8 mouse cellular contexts compared by ENCODE assay signal in genomic region chr9:105395218-105395627, GRCm38 (mm10). TPM values are rescaled to one million over a fixed set of nuclear protein-coding genes. Genes with fewer than 3 reads are reported as not detected.
DNase-seq lines count a peak whose midpoint lies in the region; ATAC-seq lines count a peak whose summit lies in the region.

TSS of gene Aste1 (plus strand) at chr9:105395392.
TSS of gene Nek11 (minus strand) at chr9:105395524.

- DNase-seq in adipocyte (ENCODE audit: low spot score) = peak; percentile 94
- DNase-seq in embryo, embryonic 10 days (ENCODE audit: low spot score) = peak; percentile 99
- peak; percentile 94 for DNase-seq in gastrocnemius, postnatal 10 days
- DNase-seq in induced T-regulatory cell, adult 2 months (ENCODE audit: low read depth) = peak; percentile 97
- peak; percentile 65 to 88 for DNase-seq in left cerebral cortex, adult 9 months (ENCODE audit: low spot score in 2 of 2)
- DNase-seq in right cerebral cortex, postnatal 14 days = peak; percentile 92
- DNase-seq in urinary bladder, postnatal 36 days (ENCODE audit: low spot score in 2 of 2) = peak; percentile 93 to 95

- ATAC-seq in megakaryocyte progenitor cell, adult 5-6 weeks (replicated peaks; ENCODE audit: poor library complexity) = peak; percentile 99

RNA-seq across cellular contexts. Expression of gene Aste1, which starts in this region (rescaled TPM):
- total RNA-seq in gastrocnemius, postnatal 10 days (2021) = 1 to 10 TPM; 3.6 to 6.6 TPM
- 24.6 and 25.1 TPM in 2 replicates for total RNA-seq in megakaryocyte progenitor cell, adult 5-6 weeks (2015)
- 11.9 and 12.2 TPM in 2 replicates for total RNA-seq in megakaryocyte progenitor cell, adult 5-6 weeks (2017)

RNA-seq across cellular contexts. Expression of gene Nek11, which starts in this region (rescaled TPM):
- under 1 TPM in 1 of 2 experiments, not detected in 1; 0.14 TPM for total RNA-seq in gastrocnemius, postnatal 10 days (2021)
- total RNA-seq in megakaryocyte progenitor cell, adult 5-6 weeks (2015) = not detected in 2 replicates
- not detected in 2 replicates for total RNA-seq in megakaryocyte progenitor cell, adult 5-6 weeks (2017)

Comparison
In these comparisons a context has a peak if more than half of its experiments do, and no peak if none do; other contexts are left out.
1. Peak in every context shown above with its lines: DNase-seq and ATAC-seq.